Mouse (Mus musculus) brown adipose tissue, adult 24 weeks (tissue): ENCODE results near the gene Wipf1. TPM values are rescaled to one million over a fixed set of nuclear protein-coding genes. Genes with fewer than 3 reads are reported as not detected.

Experiments used
- H3K27ac ChIP-seq: fragments of 200-500 bp; replicated peaks from 2 replicates; pipeline ENCODE4 v1.5.1; 2012; ENCODE audit warnings: low read depth, mild to moderate bottlenecking, low read length
- H3K4me1 ChIP-seq: fragments of 200-500 bp; 2 replicates; pipeline ENCODE4 v1.6.1; 2012; ENCODE audit warnings: low read length, mixed read lengths; ENCODE audit not compliant: control insufficient read depth, insufficient read depth, insufficient read length
- H3K4me3 ChIP-seq: fragments of 200-500 bp; 2 replicates; pipeline ENCODE4 v1.5.1; 2012; ENCODE audit warnings: low read depth, mild to moderate bottlenecking, low read length, moderate library complexity; ENCODE audit not compliant: insufficient read depth
- polyA plus RNA-seq: library from polyadenylated mRNA; stranded (reverse); fragments of >200 nt; gene quantifications from 2 replicates; pipeline ENCODE4 v1.2.4, GENCODE M21; 2012; ENCODE audit not compliant: missing spikeins, insufficient read depth, insufficient read length

Gene Wipf1
- polyA plus RNA-seq, 1 experiment = 8.0 TPM

GRCm38 (mm10) chr2:73528516-73529355 lies 798 bp downstream of the Wipf1 start:
- H3K27ac ChIP-seq = peak overlapping the region; percentile 69
- peak overlapping the region; percentile 92 for H3K4me3 ChIP-seq
- peaks cover 19% of the 10 kb centered on the region for H3K4me1 ChIP-seq

GRCm38 (mm10) chr2:73527956-73528355 lies 1.6 kb downstream of the Wipf1 start:
- H3K4me3 ChIP-seq = peak overlapping the region; percentile 92

DNA sequence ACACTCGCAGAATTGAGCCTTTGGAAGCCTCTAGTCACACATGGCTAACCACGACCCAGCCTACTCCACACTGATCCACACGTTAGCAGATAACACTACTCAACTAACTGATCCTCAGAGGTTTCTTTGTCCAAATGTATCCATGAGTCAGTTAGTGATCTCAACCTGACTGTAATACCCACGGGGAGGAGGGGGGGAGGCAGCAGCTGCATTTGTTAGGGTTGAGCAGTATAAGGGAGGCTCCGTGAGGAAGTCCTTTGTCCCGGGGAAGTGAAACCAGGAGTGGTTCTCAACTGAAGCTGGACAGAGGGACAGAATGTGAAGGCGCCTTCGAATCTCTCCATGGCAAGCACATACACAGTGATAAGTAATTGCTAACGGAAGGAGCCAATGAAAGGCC lies 2.8 kb downstream of the Wipf1 start:
- Histone ChIP-seq H3K4me3 (peak overlapping the region; percentile 92), H3K4me1 (peaks cover 35% of the 10 kb centered on the region), H3K27ac (peak overlapping the region; percentile 83)

More at GRCm38 (mm10) chr2:73527956-73528355, 1.6 kb downstream of the Wipf1 start:
- Histone ChIP-seq H3K4me1 (peaks cover 26% of the 10 kb centered on the region), H3K27ac (peak overlapping the region; percentile 69)

DNA sequence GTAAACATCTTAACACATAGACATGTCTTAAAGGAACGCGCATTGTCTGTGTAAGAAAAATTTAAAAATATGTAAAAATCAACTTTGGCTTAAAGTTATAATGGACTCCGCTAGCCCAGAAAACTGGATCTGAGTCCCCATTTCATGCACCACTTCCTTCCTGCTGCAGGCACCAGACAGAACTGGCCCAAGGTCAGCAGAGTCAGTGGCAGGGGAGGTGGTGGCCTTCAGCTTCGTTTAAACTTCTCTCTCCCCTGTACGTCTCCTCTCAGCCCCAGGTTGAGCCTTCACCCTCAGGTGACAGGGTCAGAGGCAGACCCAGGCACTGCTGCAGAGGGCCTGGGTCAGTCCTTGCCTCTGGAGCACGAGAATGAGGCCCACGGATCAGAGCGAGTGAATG lies 6.6 kb downstream of the Wipf1 start:
- Histone ChIP-seq H3K4me3 (no peak overlapping the region), H3K27ac (peak overlapping the region; percentile 61), H3K4me1 (peaks cover 47% of the 10 kb centered on the region)

DNA sequence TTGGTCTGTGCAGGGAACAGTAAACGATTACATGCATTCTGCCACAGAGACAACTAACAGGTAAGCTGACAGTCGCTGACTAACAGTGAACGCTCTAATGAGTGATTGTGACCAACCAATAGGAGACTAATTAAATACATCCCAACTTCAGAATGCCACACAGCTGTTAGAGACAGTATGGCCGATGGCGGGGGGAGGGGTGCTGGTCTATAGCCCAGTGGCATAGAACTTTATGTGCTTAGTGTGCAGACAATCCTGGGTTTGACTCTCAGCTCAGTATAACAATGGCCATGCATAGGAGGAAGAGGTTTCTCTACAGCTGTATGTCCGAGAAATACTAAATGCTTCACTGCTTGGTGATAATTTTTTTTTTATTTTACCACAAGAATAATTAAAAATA lies 7.2 kb downstream of the Wipf1 start:
- Histone ChIP-seq H3K27ac (peak overlapping the region; percentile 5), H3K4me3 (no peak overlapping the region), H3K4me1 (peaks cover 45% of the 10 kb centered on the region)

GRCm38 (mm10) chr2:73521737-73522136 lies 7.8 kb downstream of the Wipf1 start:
- peaks cover 45% of the 10 kb centered on the region for H3K4me1 ChIP-seq
- peak overlapping the region; percentile 5 for H3K27ac ChIP-seq
- H3K4me3 ChIP-seq = no peak overlapping the region

DNA sequence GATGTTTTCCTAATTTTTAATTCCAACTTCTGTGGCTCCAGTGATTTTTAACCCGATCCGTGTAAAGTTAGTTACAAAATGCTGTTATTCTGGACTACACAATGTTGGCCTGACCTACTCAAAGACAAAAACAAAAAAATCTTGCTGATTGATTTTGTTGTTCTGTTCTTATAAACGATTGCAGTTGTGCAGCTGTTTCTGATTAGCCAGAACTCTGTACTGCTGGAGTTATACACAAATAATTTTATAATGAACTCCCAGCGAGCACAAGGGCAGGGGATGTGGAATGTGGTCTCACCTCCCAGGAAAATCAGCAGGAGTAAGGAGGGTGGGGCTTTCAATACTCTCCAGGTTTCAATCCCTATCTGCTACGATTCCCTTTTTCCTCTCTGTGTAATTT lies 10.6 kb downstream of the Wipf1 start:
- Histone ChIP-seq H3K27ac (no peak overlapping the region), H3K4me3 (no peak overlapping the region), H3K4me1 (peaks cover 46% of the 10 kb centered on the region)

GRCm38 (mm10) chr2:73518311-73518710 lies 11.2 kb downstream of the Wipf1 start:
- no peak overlapping the region for H3K27ac ChIP-seq
- H3K4me3 ChIP-seq = no peak overlapping the region
- peaks cover 45% of the 10 kb centered on the region for H3K4me1 ChIP-seq

DNA sequence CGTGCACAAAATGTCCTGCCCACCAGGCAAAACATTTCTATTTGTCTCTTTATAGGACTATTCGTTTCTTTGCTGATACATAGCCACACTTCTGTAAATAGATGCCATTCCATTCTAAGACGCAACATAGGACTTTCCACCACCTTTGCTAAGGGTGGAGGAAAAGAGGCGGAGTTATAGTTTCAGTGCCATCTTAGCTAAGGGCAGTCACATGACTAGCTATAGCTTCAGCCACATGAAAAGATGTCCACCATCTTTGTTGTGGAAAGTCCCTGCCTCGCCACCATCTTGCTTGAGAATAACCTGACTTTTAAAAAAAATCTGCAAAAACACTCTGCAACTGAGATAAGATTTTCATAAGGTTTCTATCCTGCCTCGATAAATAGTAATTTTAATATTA lies 15.4 kb downstream of the Wipf1 start:
- Histone ChIP-seq H3K27ac (no peak overlapping the region), H3K4me1 (peaks cover 56% of the 10 kb centered on the region), H3K4me3 (no peak overlapping the region)

DNA sequence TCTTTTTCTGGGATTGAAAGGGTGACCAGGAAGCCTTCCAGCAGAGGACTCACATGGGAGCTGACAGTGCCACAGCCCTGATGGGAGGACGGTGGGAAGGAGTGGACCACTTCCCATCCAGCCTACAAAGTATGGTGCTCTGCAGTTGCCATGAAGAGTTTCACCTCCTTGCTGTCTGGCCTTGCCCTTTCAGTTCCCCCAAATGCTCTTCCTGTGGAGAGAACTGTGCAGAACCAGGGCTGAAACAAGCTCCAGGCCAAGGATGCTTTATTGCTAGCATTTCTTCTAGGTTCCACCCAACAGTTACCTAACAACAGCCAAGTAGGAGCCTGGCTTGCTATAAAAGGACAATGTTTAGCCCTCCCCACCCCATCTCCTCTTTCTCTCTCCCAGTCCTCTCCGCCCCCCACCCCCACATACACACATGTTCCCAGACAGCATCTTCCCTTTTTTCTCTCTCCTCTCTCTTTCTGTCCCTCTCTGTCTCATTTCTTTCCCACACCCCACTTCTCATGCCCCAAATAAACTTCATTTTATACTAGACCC lies 16.3 kb downstream of the Wipf1 start:
- no peak overlapping the region for H3K4me3 ChIP-seq
- H3K27ac ChIP-seq = 0 out of 2 replicates have a peak overlapping the region, but pooled peaks have one; percentile 52
- peaks cover 62% of the 10 kb centered on the region for H3K4me1 ChIP-seq

DNA sequence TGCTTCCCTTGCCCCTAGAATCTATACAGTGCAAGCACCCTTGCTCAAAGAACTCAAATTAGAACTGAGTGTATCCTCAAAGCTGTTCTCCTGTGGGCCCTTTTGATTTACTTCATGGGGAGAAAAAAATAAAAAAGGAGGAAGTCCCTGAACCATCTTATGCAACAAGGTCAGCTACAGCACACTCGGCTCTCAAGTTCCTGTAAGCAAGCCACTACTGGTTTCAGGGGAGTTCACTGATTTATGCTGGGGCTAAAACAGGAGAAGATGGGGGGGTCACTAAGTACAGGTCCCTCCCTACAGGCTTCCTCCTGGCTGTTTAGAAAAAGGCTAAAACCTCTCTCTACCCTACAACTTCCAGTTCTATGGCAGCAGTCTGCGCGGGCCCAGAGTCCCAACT lies 17.5 kb downstream of the Wipf1 start:
- Histone ChIP-seq H3K27ac (peak overlapping the region; percentile 80), H3K4me1 (peaks cover 65% of the 10 kb centered on the region), H3K4me3 (no peak overlapping the region)

DNA sequence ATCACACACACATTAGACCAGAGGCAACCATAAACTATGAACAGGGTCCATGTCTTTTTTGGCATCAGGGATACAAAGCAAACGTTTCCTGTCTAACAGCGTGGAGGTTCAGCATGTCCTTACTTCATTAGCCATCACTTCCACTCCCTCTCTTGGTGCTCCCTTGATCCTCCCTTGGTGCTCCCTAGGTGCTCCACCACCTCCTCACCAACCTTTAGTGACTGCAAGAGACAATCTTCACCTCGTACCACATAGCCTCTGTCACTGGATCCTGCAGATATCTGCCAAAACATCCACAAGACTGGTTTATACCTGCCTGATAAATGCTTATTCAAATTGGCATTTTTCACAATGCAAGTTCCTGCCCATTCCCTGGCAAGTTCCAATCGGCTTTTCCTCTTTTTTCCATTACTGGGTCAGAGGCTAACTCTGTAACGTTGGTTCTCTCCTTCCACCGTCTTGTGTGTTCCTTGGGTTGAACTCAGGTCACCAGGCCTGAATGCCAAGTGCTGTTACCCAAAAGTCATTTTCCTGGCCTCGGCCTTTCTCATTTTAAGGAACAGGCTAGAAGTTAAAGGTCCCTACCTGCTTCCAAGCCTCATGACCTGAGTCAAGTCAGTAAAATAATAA lies 18.7 kb downstream of the Wipf1 start:
- Histone ChIP-seq H3K4me1 (peaks cover 60% of the 10 kb centered on the region), H3K27ac (peak overlapping the region; percentile 58), H3K4me3 (no peak overlapping the region)

DNA sequence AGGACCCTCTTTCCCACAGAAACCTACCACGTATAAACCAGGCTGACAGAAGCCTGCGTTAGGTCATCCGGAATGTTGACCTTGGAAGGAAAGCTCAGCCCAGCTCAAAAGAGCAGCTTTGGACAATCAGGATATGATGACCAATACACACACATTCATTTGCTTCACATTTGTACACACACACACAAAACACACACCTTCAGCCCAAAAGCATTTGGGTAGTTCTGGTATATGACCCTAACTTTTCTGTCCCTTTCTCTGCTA lies 19.6 kb downstream of the Wipf1 start:
- Histone ChIP-seq H3K4me3 (no peak overlapping the region), H3K4me1 (peaks cover 55% of the 10 kb centered on the region), H3K27ac (peak overlapping the region; percentile 66)

- peak overlapping the region; percentile 85 for H3K27ac ChIP-seq
- peaks cover 52% of the 10 kb centered on the region for H3K4me1 ChIP-seq
- peak overlapping the region; percentile 46 for H3K4me3 ChIP-seq
Measured at GRCm38 (mm10) chr2:73509248-73510024, 20.1 kb downstream of the Wipf1 start.

- H3K4me1 ChIP-seq = peaks cover 50% of the 10 kb centered on the region
- H3K27ac ChIP-seq = no peak overlapping the region
- H3K4me3 ChIP-seq = no peak overlapping the region
Measured at GRCm38 (mm10) chr2:73507886-73508285, 21.6 kb downstream of the Wipf1 start.
